In genomic region chr6:34493327-34494095, GRCm38 (mm10) we compare ENCODE assay signal across 16 mouse cellular contexts. TPM values are rescaled to one million over a fixed set of nuclear protein-coding genes. Genes with fewer than 3 reads are reported as not detected.
DNase-seq lines count a peak whose midpoint lies in the region; ATAC-seq and TF ChIP-seq lines count a peak whose summit lies in the region.
"Had no signal": no experiment of that assay in that cellular context is flagged by ENCODE, and none has a peak within 500 bp of the region (broad histone marks: within the 10 kb centered on the region; RNA-seq: fewer than 3 reads in every experiment).

No protein-coding gene starts in this region.

- H3K27ac ChIP-seq in lung, postnatal 0 days (ENCODE audit: low read length) = no peak overlapping the region
- no peak overlapping the region for H3K27ac ChIP-seq in embryonic facial prominence, embryonic 11.5 days (replicated peaks; ENCODE audit: low read depth, low read length)
- H3K27ac ChIP-seq in thymus, adult 2 months (ENCODE audit: control insufficient read depth, insufficient read depth, low read length) = no peak overlapping the region
- H3K27ac ChIP-seq: liver, embryonic 15.5 days; midbrain, embryonic 12.5 days; neural tube, embryonic 12.5 days had no signal

- no peak for TF ChIP-seq CTCF in lung, postnatal 0 days (IDR thresholded peaks at IDR 0.05)
- TF ChIP-seq CTCF in thymus, adult 2 months (IDR thresholded peaks at IDR 0.05; ENCODE audit: borderline replicate concordance, control insufficient read depth, extremely low read depth, insufficient read depth, low read length, poor library complexity) = no peak

- no peak for TF ChIP-seq POLR2A in myocyte (IDR thresholded peaks at IDR 0.05; ENCODE audit: insufficient read length, low read depth)
- TF ChIP-seq POLR2A in thymus, adult 2 months (IDR thresholded peaks at IDR 0.05; ENCODE audit: control insufficient read depth, extremely low read depth, insufficient read depth, low read length, poor library complexity) = no peak

- no peak overlapping the region for H3ac ChIP-seq in myocyte (ENCODE audit: control insufficient read depth, insufficient read length)

- H3K9ac ChIP-seq in lung, postnatal 0 days (replicated peaks; ENCODE audit: low read depth) = no peak overlapping the region
- H3K9ac ChIP-seq in embryonic facial prominence, embryonic 11.5 days (replicated peaks; ENCODE audit: low read length) = no peak overlapping the region
- H3K9ac ChIP-seq: liver, embryonic 15.5 days; midbrain, embryonic 12.5 days; neural tube, embryonic 12.5 days had no signal

- H3K4me3 ChIP-seq in lung, postnatal 0 days (ENCODE audit: low read depth, low read length) = no peak overlapping the region
- H3K4me3 ChIP-seq in embryonic facial prominence, embryonic 11.5 days (ENCODE audit: low read depth, low read length) = no peak overlapping the region
- no peak overlapping the region for H3K4me3 ChIP-seq in myocyte
- H3K4me3 ChIP-seq in thymus, adult 2 months (ENCODE audit: control insufficient read depth, insufficient read depth, low read length) = no peak overlapping the region
- H3K4me3 ChIP-seq: liver, embryonic 15.5 days; midbrain, embryonic 12.5 days; neural tube, embryonic 12.5 days had no signal

- no peaks in the 10 kb centered on the region for H3K4me1 ChIP-seq in lung, postnatal 0 days (ENCODE audit: insufficient read depth, low read depth, low read length)
- no peaks in the 10 kb centered on the region for H3K4me1 ChIP-seq in embryonic facial prominence, embryonic 11.5 days (ENCODE audit: control insufficient read depth, insufficient read depth, low read length)
- H3K4me1 ChIP-seq in thymus, adult 2 months (replicated peaks; ENCODE audit: control insufficient read depth, insufficient read depth, low read length) = peaks cover 15% of the 10 kb centered on the region

- TF ChIP-seq EP300 in lung, postnatal 0 days (IDR thresholded peaks at IDR 0.05) = no peak

- no peaks in the 10 kb centered on the region for H3K9me3 ChIP-seq in lung, postnatal 0 days (ENCODE audit: low read length)
- no peaks in the 10 kb centered on the region for H3K9me3 ChIP-seq in embryonic facial prominence, embryonic 11.5 days (replicated peaks; ENCODE audit: control insufficient read depth, low read length)
- H3K9me3 ChIP-seq: liver, embryonic 15.5 days; midbrain, embryonic 12.5 days; neural tube, embryonic 12.5 days had no signal

- H3K4me2 ChIP-seq in lung, postnatal 0 days (replicated peaks; ENCODE audit: low read depth, low read length) = no peak overlapping the region
- no peak overlapping the region for H3K4me2 ChIP-seq in embryonic facial prominence, embryonic 11.5 days (ENCODE audit: low read depth, low read length)
- peak overlapping the region; percentile 57 for H3K4me2 ChIP-seq in myocyte (ENCODE audit: low read depth)
- H3K4me2 ChIP-seq: liver, embryonic 15.5 days; midbrain, embryonic 12.5 days; neural tube, embryonic 12.5 days had no signal

- peak; percentile 44; the same call in 1 of the 2 replicates for ATAC-seq in lung, postnatal 0 days
- peak; percentile 59; the same call in 1 of the 2 replicates for ATAC-seq in embryonic facial prominence, embryonic 11.5 days (replicated peaks; ENCODE audit: insufficient number of reproducible peaks, low FRiP score, low TSS enrichment, low read depth)
- ATAC-seq: CD4-positive, CD25-positive, alpha-beta regulatory T cell, adult 4 months; Patski had no signal

- no peaks in the 10 kb centered on the region for H3K79me2 ChIP-seq in myocyte (ENCODE audit: control insufficient read depth, insufficient read depth)

- 80% methylated on average over 21 of the region's 21 CpGs for WGBS in lung, postnatal 0 days
- 70% methylated on average over 21 of the region's 21 CpGs for WGBS in embryonic facial prominence, embryonic 11.5 days
- WGBS in thymus, adult 2 months = 93% methylated on average over 21 of the region's 21 CpGs

- peaks cover 2% of the 10 kb centered on the region; the same call in 1 of the 2 replicates for H3K36me3 ChIP-seq in lung, postnatal 0 days (ENCODE audit: insufficient read depth, low read length)
- no peaks in the 10 kb centered on the region for H3K36me3 ChIP-seq in embryonic facial prominence, embryonic 11.5 days (replicated peaks; ENCODE audit: control insufficient read depth, insufficient read depth, low read depth, low read length)
- no peaks in the 10 kb centered on the region for H3K36me3 ChIP-seq in myocyte (ENCODE audit: control insufficient read depth, insufficient read depth)
- H3K36me3 ChIP-seq in thymus, adult 2 months (ENCODE audit: control insufficient read depth, insufficient read depth, low read length) = peaks cover 2% of the 10 kb centered on the region

- peak; percentile 36 for DNase-seq in gastrocnemius, adult 18-20 months (ENCODE audit: low spot score)
- no peak for DNase-seq in gastrocnemius, adult 8-10 months (ENCODE audit: low spot score in 2 of 2)
- DNase-seq in lung, postnatal 0 days (ENCODE audit: low spot score) = no peak
- DNase-seq in lung, postnatal 14 days = no peak
- no peak for DNase-seq in embryonic facial prominence, embryonic 11.5 days (ENCODE audit: low spot score)
- DNase-seq in MN1 (ENCODE audit: low spot score) = no peak
- no peak for DNase-seq in thymus, adult 2 months
- DNase-seq: adrenal gland, postnatal 25 days; cerebellum, adult 9-10 months; kidney, adult 2 months had no signal

- no peaks in the 10 kb centered on the region for H3K27me3 ChIP-seq in lung, postnatal 0 days (replicated peaks; ENCODE audit: insufficient read depth, low read length)
- no peaks in the 10 kb centered on the region for H3K27me3 ChIP-seq in embryonic facial prominence, embryonic 11.5 days (ENCODE audit: control insufficient read depth, insufficient read depth, low read length)
- no peaks in the 10 kb centered on the region for H3K27me3 ChIP-seq in myocyte (ENCODE audit: control insufficient read depth, insufficient read depth, insufficient read length)
- no peaks in the 10 kb centered on the region for H3K27me3 ChIP-seq in thymus, adult 2 months (ENCODE audit: control insufficient read depth, insufficient read depth, low read length)
- H3K27me3 ChIP-seq: liver, embryonic 15.5 days; midbrain, embryonic 12.5 days; neural tube, embryonic 12.5 days; Patski had no signal

TF ChIP-seq in myocyte, 11 proteins besides CTCF, POLR2A, EP300 and RAD21:
- no peak for TF ChIP-seq TCF12 (IDR thresholded peaks at IDR 0.05; ENCODE audit: insufficient read depth, poor library complexity, severe bottlenecking)
- TF ChIP-seq MYOG (IDR thresholded peaks at IDR 0.05; ENCODE audit: control insufficient read depth in 1 of 3, insufficient read depth in 1 of 3, insufficient read length in 2 of 3, low read depth in 2 of 3) = peak in 1 of 3 experiments; percentile 59
- no peak for TF ChIP-seq SRF (IDR thresholded peaks at IDR 0.05; ENCODE audit: control insufficient read depth, insufficient read length, low read depth)
- TF ChIP-seq MYOD1 (IDR thresholded peaks at IDR 0.05; ENCODE audit: control insufficient read depth in 1 of 3, insufficient read length in 2 of 3, low read depth in 2 of 3) = peak in 2 of 3 experiments; percentile 38 to 69

RNA-seq across cellular contexts. Expression of gene Bpgm, which starts 17.5 kb away (rescaled TPM):
- total RNA-seq in gastrocnemius, adult 18-20 months (2021) = 100 to 1,000 TPM in 1 of 2 experiments, 10 to 100 TPM in 1; 97.7 to 105 TPM
- total RNA-seq in gastrocnemius, adult 8-10 months (2022) = 100 to 1,000 TPM; 101 to 121 (median 108) TPM
- polyA plus RNA-seq in lung, postnatal 0 days (2015; fragmentation: Nextera tagmentation; extraction: Ambion mirVana) = 66.6 and 69.7 TPM in 2 replicates
- 47.8 and 51.5 TPM in 2 replicates for polyA plus RNA-seq in embryonic facial prominence, embryonic 11.5 days (2014; fragmentation: Nextera tagmentation; extraction: Ambion mirVana)
- polyA plus RNA-seq in myocyte (2012; fragmentation: generic; extraction: Trizol) = 18.6 TPM
- polyA plus RNA-seq in thymus, adult 2 months (2012; rRNA removed) = 19.6 and 22.5 TPM in 2 replicates
